Mouse (Mus musculus) midbrain, embryonic 14.5 days (tissue): ENCODE results near the gene Fam111a. TPM values are rescaled to one million over a fixed set of nuclear protein-coding genes. Genes with fewer than 3 reads are reported as not detected.

ENCODE experiments used
- ATAC-seq: fragments of 200-750 bp; cut with Nextera tagmentation; 2 replicates; pipeline ENCODE4 v1.8.0; 2017; ENCODE audit warnings: moderate number of reproducible peaks, moderate library complexity; ENCODE audit not compliant: low FRiP score, low TSS enrichment
- DNase-seq: peaks from one replicate; pipeline ENCODE4 v3.0.0-alpha.2; 2015
- H3K27ac ChIP-seq: fragments of 300-500 bp; sonication (generic); replicated peaks from 2 replicates; pipeline ENCODE4 v1.5.1; 2014; ENCODE audit warnings: mild to moderate bottlenecking, low read depth, low read length, moderate library complexity
- H3K27me3 ChIP-seq: fragments of 300-500 bp; sonication (generic); 2 replicates; pipeline ENCODE4 v1.6.1; 2014; ENCODE audit warnings: low read length, control low read depth, mixed read lengths; ENCODE audit not compliant: control insufficient read depth, insufficient read depth
- H3K36me3 ChIP-seq: fragments of 300-500 bp; sonication (generic); 2 replicates; pipeline ENCODE4 v1.6.1; 2014; ENCODE audit warnings: low read length, control low read depth; ENCODE audit not compliant: control insufficient read depth, insufficient read depth
- H3K4me1 ChIP-seq: fragments of 300-500 bp; sonication (generic); 2 replicates; pipeline ENCODE4 v1.6.1; 2014; ENCODE audit warnings: mild to moderate bottlenecking, antibody characterized with exemption, low read length, control low read depth; ENCODE audit not compliant: control insufficient read depth, insufficient read depth
- H3K4me2 ChIP-seq: fragments of 300-500 bp; sonication (generic); 2 replicates; pipeline ENCODE4 v1.6.1; 2014; ENCODE audit warnings: mild to moderate bottlenecking, low read length, moderate library complexity
- H3K4me3 ChIP-seq: fragments of 300-500 bp; sonication (generic); replicated peaks from 2 replicates; pipeline ENCODE4 v1.5.1; 2014; ENCODE audit warnings: low read depth, low read length
- H3K9ac ChIP-seq: fragments of 300-500 bp; sonication (generic); replicated peaks from 2 replicates; pipeline ENCODE4 v1.6.1; 2014; ENCODE audit warnings: mild to moderate bottlenecking, low read length, moderate library complexity
- H3K9me3 ChIP-seq: fragments of 300-500 bp; sonication (generic); 2 replicates; pipeline ENCODE4 v1.6.1; 2016; ENCODE audit warnings: low read length, control low read depth, mixed read lengths; ENCODE audit not compliant: control insufficient read depth
- WGBS: fragments of 180-500 bp; shearing (Covaris S2); extraction: QIAGEN DNeasy Blood & Tissue Kit; methylation state at CpG from one replicate; pipeline ENCODE4 v1.1.7; 2014; 5-methylcytosine and 5-hydroxymethylcytosine counted together
- polyA plus RNA-seq: library from polyadenylated mRNA; unstranded; fragments of >200 nt; fragmentation: Nextera tagmentation; extraction: Ambion mirVana; gene quantifications from 2 replicates; pipeline ENCODE4 v1.2.1, GENCODE M21; 2014

Fam111a gene
- polyA plus RNA-seq, 1 experiment from 2014 or later = 8.3 TPM

GRCm38 (mm10) chr19:12591908-12592307 lies 46.4 kb downstream of the Fam111a start:
- H3K9ac ChIP-seq = no peak overlapping the region
- DNase-seq (peak; percentile 88), ATAC-seq (peak; percentile 35; the same call in 1 of the 2 replicates)
- no peaks in the 10 kb centered on the region for H3K27me3 ChIP-seq
- 18% methylated on average over 1 of the region's 1 CpGs for WGBS
- H3K4me3 ChIP-seq = no peak overlapping the region
- H3K36me3 ChIP-seq = no peaks in the 10 kb centered on the region
- H3K4me2 ChIP-seq = no peak overlapping the region
- H3K27ac ChIP-seq = no peak overlapping the region
- H3K4me1 ChIP-seq = 0 out of 2 replicates have a peak, but pooled peaks cover 4% of the 10 kb centered on the region
- H3K9me3 ChIP-seq = no peaks in the 10 kb centered on the region

- Histone ChIP-seq H3K27me3 (no peaks in the 10 kb centered on the region), H3K4me1 (0 out of 2 replicates have a peak, but pooled peaks cover 6% of the 10 kb centered on the region), H3K27ac (no peak overlapping the region), H3K9me3 (no peaks in the 10 kb centered on the region), H3K4me3 (peak overlapping the region; percentile 73), H3K36me3 (no peaks in the 10 kb centered on the region), H3K9ac (no peak overlapping the region; the same call in 1 of the 2 replicates), H3K4me2 (peak overlapping the region; percentile 93)
- 56% methylated on average over 2 of the region's 2 CpGs for WGBS
- ATAC-seq (no peak), DNase-seq (no peak)
Measured at GRCm38 (mm10) chr19:12595135-12595529, 49.6 kb downstream of the Fam111a start.

- H3K4me3 ChIP-seq = peak overlapping the region; percentile 73
- H3K9ac ChIP-seq = peak overlapping the region; percentile 81
- peak overlapping the region; percentile 93 for H3K4me2 ChIP-seq
- H3K27ac ChIP-seq = peak overlapping the region; percentile 83
- no peaks in the 10 kb centered on the region for H3K36me3 ChIP-seq
- no peaks in the 10 kb centered on the region for H3K27me3 ChIP-seq
- peak; percentile 88 for DNase-seq
- no peaks in the 10 kb centered on the region for H3K9me3 ChIP-seq
- under 1% methylated on average over 49 of the region's 49 CpGs for WGBS
- ATAC-seq = peak; percentile 89
- H3K4me1 ChIP-seq = 0 out of 2 replicates have a peak, but pooled peaks cover 6% of the 10 kb centered on the region
Measured at GRCm38 (mm10) chr19:12595530-12596289, 50.2 kb downstream of the Fam111a start.

DNA sequence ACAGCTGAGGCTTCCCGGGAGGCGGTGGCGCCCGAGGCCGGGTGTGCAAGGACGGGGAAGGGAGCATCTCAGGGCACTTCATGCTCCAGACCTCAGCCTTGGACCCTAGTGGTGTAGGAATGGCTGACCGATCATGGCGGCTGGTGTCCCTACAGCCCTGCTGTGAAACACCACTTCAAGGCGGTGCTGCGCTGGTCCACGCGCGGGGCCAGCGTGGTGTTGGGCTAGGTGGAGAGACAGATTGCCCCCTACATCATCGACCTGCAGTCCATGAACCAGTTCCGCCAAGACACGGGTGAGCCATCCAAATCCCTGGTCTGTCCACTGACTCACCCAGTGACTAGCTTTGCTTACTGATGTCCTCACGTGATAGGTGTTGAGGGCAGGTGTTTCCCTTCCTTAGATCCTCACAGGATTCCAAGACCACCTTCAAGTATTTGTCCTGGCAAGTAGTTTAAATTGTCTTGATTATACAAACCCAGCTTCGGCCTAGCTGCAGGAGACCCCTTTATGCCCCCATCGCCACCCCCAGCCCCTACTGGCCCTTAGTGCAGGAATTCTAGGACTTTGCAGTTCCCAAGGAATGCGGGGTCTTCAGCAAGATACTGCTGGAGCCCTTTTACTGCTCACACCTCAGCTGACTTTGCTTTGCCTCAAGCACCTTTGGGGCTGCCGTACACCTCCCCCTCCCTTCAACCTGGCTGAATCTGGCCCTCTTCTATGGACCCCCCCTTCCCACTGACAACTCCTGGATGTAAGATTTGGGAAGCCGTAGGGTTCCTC lies 50.9 kb downstream of the Fam111a start:
- Histone ChIP-seq H3K27ac (peak overlapping the region; percentile 83), H3K4me2 (peak overlapping the region; percentile 93), H3K9ac (peak overlapping the region; percentile 81), H3K4me3 (peak overlapping the region; percentile 73), H3K36me3 (no peaks in the 10 kb centered on the region), H3K9me3 (no peaks in the 10 kb centered on the region), H3K27me3 (no peaks in the 10 kb centered on the region), H3K4me1 (0 out of 2 replicates have a peak, but pooled peaks cover 6% of the 10 kb centered on the region)
- DNase-seq (peak; percentile 53), ATAC-seq (peak; percentile 46)
- 18% methylated on average over 23 of the region's 23 CpGs for WGBS

DNA sequence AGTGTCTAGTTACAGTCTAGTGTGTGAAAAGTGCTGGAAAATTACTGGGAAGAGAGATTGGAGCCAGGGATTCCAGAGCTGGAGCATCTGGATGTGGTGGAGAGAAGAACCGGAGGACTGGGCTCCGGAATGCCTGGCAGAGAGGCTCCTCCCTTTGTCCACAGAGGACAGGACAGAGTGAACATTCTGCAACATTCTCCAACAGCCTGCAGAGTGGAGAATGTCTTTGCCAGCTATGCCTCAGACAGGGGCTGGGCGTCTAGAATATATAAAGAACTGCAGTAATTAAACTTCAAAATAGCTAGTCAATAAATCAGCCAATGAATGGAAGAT lies 51.5 kb downstream of the Fam111a start:
- H3K4me1 ChIP-seq = 0 out of 2 replicates have a peak, but pooled peaks cover 6% of the 10 kb centered on the region
- H3K27ac ChIP-seq = no peak overlapping the region
- no peak overlapping the region; the same call in 1 of the 2 replicates for H3K9ac ChIP-seq
- no peaks in the 10 kb centered on the region for H3K27me3 ChIP-seq
- ATAC-seq (no peak), DNase-seq (no peak)
- H3K9me3 ChIP-seq = no peaks in the 10 kb centered on the region
- peak overlapping the region; percentile 93 for H3K4me2 ChIP-seq
- H3K36me3 ChIP-seq = no peaks in the 10 kb centered on the region
- WGBS = 69% methylated on average over 3 of the region's 3 CpGs
- peak overlapping the region; percentile 73 for H3K4me3 ChIP-seq

GRCm38 (mm10) chr19:12598674-12599073 lies 53.1 kb downstream of the Fam111a start:
- H3K27ac ChIP-seq = no peak overlapping the region
- H3K27me3 ChIP-seq = no peaks in the 10 kb centered on the region
- no peaks in the 10 kb centered on the region for H3K9me3 ChIP-seq
- H3K4me1 ChIP-seq = 0 out of 2 replicates have a peak, but pooled peaks cover 6% of the 10 kb centered on the region
- WGBS = 76% methylated on average over 3 of the region's 3 CpGs
- ATAC-seq = no peak
- H3K9ac ChIP-seq = no peak overlapping the region
- H3K4me3 ChIP-seq = no peak overlapping the region
- no peaks in the 10 kb centered on the region for H3K36me3 ChIP-seq
- H3K4me2 ChIP-seq = no peak overlapping the region
- no peak for DNase-seq

- WGBS = 67% methylated on average over 1 of the region's 1 CpGs
- H3K4me3 ChIP-seq = no peak within 1 kb of the TSS
- 0 out of 2 replicates have a peak, but pooled peaks cover 6% of the 10 kb centered on the region for H3K4me1 ChIP-seq
- H3K27me3 ChIP-seq = no peaks in the 10 kb centered on the region
- H3K36me3 ChIP-seq = no peaks in the 10 kb centered on the region
- no peak within 1 kb of the TSS for H3K4me2 ChIP-seq
- H3K9ac ChIP-seq = no peak within 1 kb of the TSS
- no peaks in the 10 kb centered on the region for H3K9me3 ChIP-seq
- no peak within 1 kb of the TSS for H3K27ac ChIP-seq
- DNase-seq (no peak), ATAC-seq (no peak)
Measured at GRCm38 (mm10) chr19:12599674-12600073, 54.1 kb downstream of the Fam111a start, which contains the start of gene Gm4952. TSS of gene Gm4952 (plus strand) at chr19:12599974.

DNA sequence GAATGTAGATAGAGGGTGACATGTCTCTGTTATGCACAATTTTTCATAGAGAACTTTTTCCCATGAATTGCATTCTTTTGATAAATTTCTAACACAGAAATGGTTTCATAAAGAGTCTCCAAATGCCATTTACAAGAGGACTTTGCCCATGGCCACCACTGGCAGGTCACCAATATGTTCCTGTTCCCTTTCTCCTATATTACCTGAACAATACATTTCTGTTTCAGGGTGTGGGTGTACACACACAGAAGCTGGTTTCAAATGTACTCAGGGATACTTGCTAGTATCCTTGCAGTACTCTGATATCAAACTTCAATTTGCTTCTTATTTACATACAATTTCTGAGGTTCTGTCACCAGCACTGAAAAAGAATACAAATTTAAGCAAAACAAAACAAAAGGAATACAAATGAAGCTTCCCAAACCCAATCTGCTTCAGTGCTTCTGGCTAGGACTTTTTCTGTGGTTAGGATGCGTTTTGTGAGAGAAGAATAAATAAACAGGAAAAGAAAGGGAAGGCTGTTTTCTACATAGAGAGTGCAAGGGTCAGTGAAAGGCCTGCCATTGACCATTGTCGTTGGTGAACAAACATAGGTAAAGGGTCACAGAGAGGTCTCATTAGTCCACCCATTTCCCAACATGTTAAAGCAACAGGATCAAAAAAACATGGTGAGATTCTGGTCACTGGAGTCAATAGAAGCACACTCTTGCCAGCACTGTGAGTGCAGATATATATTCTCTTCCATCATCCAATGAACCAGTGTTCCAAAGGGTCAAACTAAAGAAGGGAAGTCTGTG lies 55.3 kb downstream of the Fam111a start:
- Histone ChIP-seq H3K4me1 (0 out of 2 replicates have a peak, but pooled peaks cover 6% of the 10 kb centered on the region), H3K9me3 (no peaks in the 10 kb centered on the region), H3K27ac (no peak overlapping the region), H3K9ac (no peak overlapping the region), H3K4me2 (no peak overlapping the region), H3K27me3 (no peaks in the 10 kb centered on the region), H3K36me3 (no peaks in the 10 kb centered on the region), H3K4me3 (no peak overlapping the region)
- ATAC-seq (no peak), DNase-seq (no peak)
- 53% methylated on average over 2 of the region's 2 CpGs for WGBS
